Mouse (Mus musculus) CD4-positive, CD25-positive, alpha-beta regulatory T cell, adult 9 weeks (primary cell): ENCODE measurements around the gene Armh2. TPM values are rescaled to one million over a fixed set of nuclear protein-coding genes. Genes with fewer than 3 reads are reported as not detected.

Experiments
- polyA plus RNA-seq: library from polyadenylated mRNA; unstranded; fragments of 100-300 nt; shearing (Covaris generic); gene quantifications from one replicate; pipeline ENCODE4 v1.2.1, GENCODE M21; 2017

The Armh2 gene
- polyA plus RNA-seq: 0.55 TPM

DNA sequence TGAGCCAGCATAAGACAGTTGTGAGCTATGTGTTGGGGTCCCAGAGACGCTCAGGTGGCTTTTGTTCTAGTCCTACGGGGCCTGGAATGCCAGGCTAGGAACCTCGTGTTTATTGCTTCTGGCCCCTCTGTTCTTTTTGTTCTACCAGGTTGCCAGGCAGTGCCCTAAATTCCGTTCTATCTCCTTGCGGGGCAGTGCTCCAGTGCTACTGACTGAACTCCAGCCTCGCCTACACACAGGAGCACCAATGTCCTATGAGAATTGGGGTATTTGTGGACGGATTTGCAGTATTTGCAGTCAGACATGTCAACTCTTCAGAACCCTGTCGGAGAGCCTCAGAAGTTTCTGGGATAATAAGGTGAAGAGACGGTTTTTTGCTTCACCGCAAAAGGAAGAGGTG, at the start of gene Armh2:
Gene Armh2 (plus strand): TSS at position 205 of the 400 bp plus-strand sequence.

DNA sequence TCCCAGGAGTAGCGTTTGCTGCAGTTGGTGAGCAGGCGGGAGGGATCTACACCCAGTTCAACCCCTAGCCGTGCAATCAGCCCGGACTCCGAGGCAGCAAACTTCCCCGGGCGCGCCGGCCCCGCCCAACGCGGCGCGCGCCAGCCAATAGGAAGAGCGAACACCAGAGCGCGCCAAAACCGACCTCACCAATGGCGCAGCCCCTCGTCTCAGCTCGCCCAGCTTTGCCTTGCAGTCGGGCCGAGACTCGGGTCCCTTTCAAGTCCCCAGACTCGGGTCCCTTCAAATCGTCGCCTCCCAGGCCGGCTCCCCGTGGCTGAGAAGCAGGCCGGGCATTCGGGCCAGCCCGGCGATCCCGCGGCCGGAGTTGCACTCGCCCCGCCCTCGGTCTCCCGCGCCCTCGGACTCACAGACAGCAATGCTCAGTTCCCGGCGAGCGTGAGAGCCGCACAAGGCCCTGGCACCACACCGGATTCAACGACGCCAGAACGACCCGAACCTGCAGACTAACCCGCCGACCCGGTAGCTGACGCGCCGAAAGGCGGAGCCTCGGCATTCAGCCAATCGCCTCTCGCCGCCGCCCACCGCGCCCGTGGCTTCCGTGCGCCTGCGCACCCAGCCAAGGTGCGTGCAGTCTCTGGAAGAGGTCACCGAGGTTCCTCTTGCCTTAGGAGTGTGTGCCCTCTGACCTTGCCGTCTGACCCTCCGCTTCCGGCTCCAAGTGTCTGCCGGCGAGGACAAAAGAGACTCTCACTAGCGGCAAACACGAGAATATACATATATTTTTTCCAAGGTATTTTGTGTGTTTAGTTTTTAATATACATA, 20.6 kb downstream of the Armh2 start, which contains the start of gene Gmnn:
Gene Gmnn (minus strand): TSS at position 521 of the 825 bp plus-strand sequence.

Other genes with a start within 250 kb of the Armh2 start
- gene Ripor2, start 159.0 kb upstream of the Armh2 start, polyA plus RNA-seq: 415 TPM
- 30.5 TPM for gene Gmnn, start 20.7 kb downstream of the Armh2 start, polyA plus RNA-seq
- 10.6 TPM for gene BC005537, start 60.4 kb downstream of the Armh2 start, polyA plus RNA-seq
- gene Acot13, start 90.3 kb downstream of the Armh2 start, polyA plus RNA-seq: 101 TPM
- 26.3 TPM for gene Tdp2, start 90.4 kb downstream of the Armh2 start, polyA plus RNA-seq
- 0.37 TPM for gene D130043K22Rik, start 103.9 kb downstream of the Armh2 start, polyA plus RNA-seq
- 0.25 TPM for gene Aldh5a1, start 196.4 kb downstream of the Armh2 start, polyA plus RNA-seq
- gene Gpld1, start 201.9 kb downstream of the Armh2 start, polyA plus RNA-seq: 6.0 TPM